Mouse (Mus musculus): ENCODE measurements around the gene Zfp57. TPM values are rescaled to one million over a fixed set of nuclear protein-coding genes. Genes with fewer than 3 reads are reported as not detected.
"Not testable (repeated sequence)": the region's sequence is repeated elsewhere in the genome, so short reads cannot be mapped to it uniquely, and the experiment has no call there.

Gene Zfp57
- polyA plus RNA-seq, 1 experiment, result 4.7 TPM

GRCm38 (mm10) chr17:36995448-36995847, 5.5 kb upstream of the Zfp57 start:
- no peak for DNase-seq (ENCODE audit: low read depth)

DNA sequence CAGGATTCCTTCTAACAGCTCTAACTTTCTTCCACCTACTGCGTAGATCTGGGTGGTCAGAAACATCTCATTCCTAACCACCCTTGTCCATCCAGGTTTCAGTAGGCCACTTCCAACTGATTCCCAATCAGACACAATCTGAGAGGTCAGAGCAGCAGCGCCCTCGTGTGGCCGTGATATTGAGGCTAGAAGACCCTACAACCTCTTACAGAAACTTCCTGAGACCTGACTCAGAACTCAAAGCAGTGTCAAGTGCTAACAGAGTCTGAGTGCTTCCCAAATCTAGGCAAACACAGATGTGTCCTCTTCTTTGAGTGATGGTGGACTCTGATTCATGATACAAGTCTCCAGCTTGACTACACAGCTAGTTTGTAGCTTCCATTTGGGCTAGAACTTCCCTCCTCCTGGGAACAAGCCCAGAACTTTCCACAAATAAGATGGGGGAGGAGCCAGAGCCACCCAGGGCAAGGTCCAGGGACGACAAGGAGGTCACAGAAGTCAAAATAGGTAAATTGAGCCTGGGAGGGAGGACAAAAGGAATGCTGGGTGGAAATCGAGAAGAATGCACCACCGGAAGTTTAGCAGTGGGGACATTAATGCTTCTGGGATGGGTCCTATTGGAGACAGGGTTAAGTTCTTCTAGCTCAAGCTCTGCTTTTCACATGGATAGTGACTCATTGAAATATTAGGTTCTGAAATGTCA, 3.8 kb upstream of the Zfp57 start:
- no peak for DNase-seq (ENCODE audit: low read depth)

GRCm38 (mm10) chr17:36998477-36998876, 2.5 kb upstream of the Zfp57 start:
- DNase-seq (ENCODE audit: low read depth), result no peak

- no peak for DNase-seq (ENCODE audit: low read depth)
These were observed 1.7 kb downstream of the Zfp57 start for GRCm38 (mm10) chr17:37002364-37003330.

- no peak for DNase-seq (ENCODE audit: low read depth)
These were observed 2.4 kb downstream of the Zfp57 start for GRCm38 (mm10) chr17:37003366-37003765.

DNA sequence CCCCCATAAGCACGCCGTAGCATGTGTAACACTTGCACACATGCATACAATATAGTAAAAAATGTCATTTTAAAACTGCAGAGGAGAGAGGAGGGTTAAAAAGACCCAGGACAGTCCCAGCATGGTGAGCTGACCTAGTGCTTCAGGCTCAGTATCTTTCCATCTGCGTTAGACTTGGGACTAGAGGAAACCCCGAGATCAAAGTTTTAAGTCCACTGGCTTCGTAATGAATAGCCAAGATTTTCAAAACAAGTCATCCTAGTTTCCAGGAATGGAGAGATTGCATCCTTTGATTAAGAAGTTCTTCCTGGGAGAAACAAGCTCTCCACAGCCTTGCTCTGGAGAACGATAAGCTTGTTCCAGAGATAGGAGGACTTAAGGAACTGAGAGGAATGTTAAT, 7.2 kb downstream of the Zfp57 start:
- DNase-seq (ENCODE audit: low read depth), result no peak

DNA sequence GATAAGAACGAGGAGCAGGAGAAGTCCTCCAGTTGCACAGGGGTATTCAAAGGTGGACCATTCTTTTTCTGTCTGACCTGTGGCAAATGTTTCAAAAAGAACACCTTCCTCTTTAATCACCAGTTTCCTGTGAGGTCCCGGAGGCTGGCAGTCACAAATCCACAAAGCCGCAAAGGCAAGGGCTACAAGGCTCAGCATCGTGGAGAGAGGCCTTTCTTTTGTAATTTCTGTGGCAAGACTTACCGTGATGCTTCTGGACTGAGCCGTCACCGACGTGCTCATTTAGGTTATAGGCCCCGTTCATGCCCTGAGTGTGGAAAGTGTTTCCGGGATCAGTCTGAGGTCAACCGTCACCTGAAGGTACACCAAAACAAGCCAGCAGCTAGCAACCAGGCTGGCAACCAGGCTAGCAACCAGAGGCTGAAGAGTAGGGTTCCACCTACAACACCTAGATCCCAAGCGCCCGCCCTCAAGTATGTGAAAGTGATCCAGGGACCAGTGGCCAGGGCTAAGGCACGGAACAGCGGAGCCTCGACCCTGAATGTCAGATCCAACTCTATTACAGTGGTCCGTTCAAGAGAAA, 8.6 kb downstream of the Zfp57 start:
- DNase-seq (ENCODE audit: low read depth), result no peak

DNA sequence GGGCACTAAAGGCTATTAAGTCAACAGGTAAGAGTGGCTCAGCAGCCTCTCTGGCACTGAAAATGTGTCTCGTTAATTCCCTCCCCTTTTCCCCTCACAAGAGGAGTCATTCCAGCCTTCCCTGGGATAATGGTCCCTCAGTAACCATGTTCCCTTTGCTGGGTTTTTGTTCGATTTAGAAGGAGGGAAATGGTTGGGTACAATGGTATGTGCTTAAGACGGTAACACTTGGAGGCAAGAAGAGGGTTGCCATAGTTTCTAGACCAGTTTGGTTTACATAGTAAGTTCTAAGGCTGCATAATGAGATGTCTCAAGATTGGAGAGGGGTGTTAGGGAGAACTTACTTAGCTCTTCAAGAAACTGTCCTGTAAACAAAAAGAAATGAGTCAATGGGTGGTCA, 10.8 kb downstream of the Zfp57 start:
- no peak for DNase-seq (ENCODE audit: low read depth)

- no peak for DNase-seq (ENCODE audit: low read depth)
These were observed 11.2 kb downstream of the Zfp57 start for GRCm38 (mm10) chr17:37012141-37012540.

- DNase-seq (ENCODE audit: low read depth), result no peak
These were observed 15.4 kb downstream of the Zfp57 start for GRCm38 (mm10) chr17:37016333-37016732.

DNA sequence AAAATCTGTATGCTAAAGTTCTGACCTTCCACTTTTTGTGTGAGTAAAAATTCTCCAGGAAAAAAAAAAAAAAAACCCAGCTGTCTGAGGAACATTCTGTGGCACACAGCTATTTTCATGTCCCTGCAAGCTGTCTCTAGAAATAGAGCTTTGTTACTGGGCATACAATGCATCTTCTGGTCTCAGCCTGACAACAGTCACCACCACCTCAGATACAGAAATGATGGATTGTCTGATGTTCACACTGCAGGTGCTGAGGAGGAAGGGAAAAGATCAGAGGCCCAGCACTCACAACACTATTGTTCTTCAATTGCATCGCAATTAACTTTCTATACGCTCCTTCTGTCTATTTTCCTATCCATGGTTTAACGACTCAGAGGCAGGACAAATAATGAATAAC, 17.4 kb downstream of the Zfp57 start:
- no peak for DNase-seq (ENCODE audit: low read depth)

GRCm38 (mm10) chr17:37019242-37019641, 18.3 kb downstream of the Zfp57 start:
- DNase-seq (ENCODE audit: low read depth), result not testable (repeated sequence)

- DNase-seq (ENCODE audit: low read depth), result no peak
These were observed 21.9 kb downstream of the Zfp57 start, which contains the start of gene Mog for GRCm38 (mm10) chr17:37022628-37023576. Gene Mog (minus strand): TSS chr17:37023398.

GRCm38 (mm10) chr17:37026425-37026824, 25.5 kb downstream of the Zfp57 start:
- no peak for DNase-seq (ENCODE audit: low read depth)

DNA sequence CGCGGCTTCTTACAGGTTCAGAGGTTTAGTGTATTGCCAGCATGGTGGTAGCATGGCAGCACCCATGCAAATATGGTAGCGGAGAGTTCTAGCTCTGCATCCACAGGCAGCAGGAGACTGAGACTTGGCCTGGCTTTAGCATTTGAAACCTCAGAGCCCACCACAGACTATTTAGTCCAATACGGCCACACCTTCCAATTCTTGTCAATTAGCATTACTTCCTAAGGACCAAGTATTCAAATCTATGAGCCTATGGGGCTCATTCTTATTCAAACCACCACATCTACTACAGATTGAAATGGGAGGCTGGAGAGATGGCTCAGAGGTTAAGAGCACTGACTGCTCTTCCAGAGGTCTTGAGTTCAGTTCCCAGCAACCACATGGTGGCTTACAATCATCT, 26.5 kb downstream of the Zfp57 start:
- DNase-seq (ENCODE audit: low read depth), result no peak

GRCm38 (mm10) chr17:37028212-37028611, 27.2 kb downstream of the Zfp57 start:
- no peak for DNase-seq (ENCODE audit: low read depth)

DNA sequence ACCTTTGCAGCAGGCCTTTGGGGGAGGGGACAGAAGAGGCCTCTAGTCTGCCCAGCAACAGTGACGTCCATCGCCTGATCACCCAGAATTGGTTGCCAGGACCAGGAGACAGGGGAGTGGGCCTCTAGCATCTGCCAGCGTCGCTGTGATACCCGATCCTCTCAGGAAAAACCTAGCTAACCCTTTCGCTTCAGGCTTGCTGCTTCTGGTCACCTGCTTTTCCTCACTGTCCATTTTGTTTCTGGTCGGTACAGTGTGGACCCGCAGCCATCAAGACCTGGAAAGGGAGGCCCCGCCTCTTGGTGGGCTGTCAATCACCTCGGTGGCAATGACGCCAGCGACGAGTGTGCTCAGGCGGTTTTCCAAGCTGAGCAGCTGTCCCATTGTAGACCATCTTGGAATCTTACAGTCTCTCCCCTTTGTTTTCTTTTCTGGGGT, 27.7 kb downstream of the Zfp57 start:
- DNase-seq (ENCODE audit: low read depth), result no peak

DNA sequence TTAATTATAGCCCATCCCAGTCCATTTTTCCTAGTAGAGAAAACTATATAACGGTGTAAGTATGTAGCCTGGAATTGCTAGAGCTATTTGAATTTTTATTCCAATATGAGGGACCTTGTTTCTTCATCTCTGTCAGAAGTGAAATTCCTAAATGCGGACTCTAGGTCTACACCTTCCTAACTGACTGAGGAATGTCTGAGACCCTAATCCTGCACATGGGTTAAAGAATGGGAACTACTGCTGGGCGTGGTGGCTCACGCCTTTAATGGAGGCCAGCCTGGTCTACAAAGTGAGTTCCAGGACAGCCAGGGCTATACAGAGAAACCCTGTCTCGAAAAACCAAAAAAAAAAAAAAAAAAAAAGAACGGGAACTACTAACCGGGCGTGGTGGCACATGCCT, 28.2 kb downstream of the Zfp57 start:
- DNase-seq (ENCODE audit: low read depth), result no peak

- DNase-seq (ENCODE audit: low read depth), result no peak
These were observed 38.3 kb downstream of the Zfp57 start for GRCm38 (mm10) chr17:37039127-37039894.

GRCm38 (mm10) chr17:37044651-37045244, 43.8 kb downstream of the Zfp57 start:
- DNase-seq (ENCODE audit: low read depth), result peak; percentile 9
